Mouse (Mus musculus): Measurements from ENCODE around the gene BC029722. TPM values are rescaled to one million over a fixed set of nuclear protein-coding genes. Genes with fewer than 3 reads are reported as not detected.

Gene BC029722
- total RNA-seq, 4 experiments from 2014 or later: 29.8 to 40.2 (median 35.1) TPM

- DNase-seq (ENCODE audit: low spot score): no peak
Measured at GRCm38 (mm10) chr2:155779506-155779905, 39.7 kb downstream of the BC029722 start.

GRCm38 (mm10) chr2:155779066-155779465, 40.2 kb downstream of the BC029722 start:
- DNase-seq (ENCODE audit: low spot score): no peak

GRCm38 (mm10) chr2:155778004-155778403, 41.2 kb downstream of the BC029722 start:
- DNase-seq (ENCODE audit: low spot score): no peak

- DNase-seq (ENCODE audit: low spot score): no peak
Measured at GRCm38 (mm10) chr2:155777688-155777985, 41.6 kb downstream of the BC029722 start.

- no peak for DNase-seq (ENCODE audit: low spot score)
Measured at GRCm38 (mm10) chr2:155776824-155777687, 42.2 kb downstream of the BC029722 start.

- no peak for DNase-seq (ENCODE audit: low spot score)
Measured at GRCm38 (mm10) chr2:155775685-155776263, 43.5 kb downstream of the BC029722 start.

GRCm38 (mm10) chr2:155774927-155775684, 44.1 kb downstream of the BC029722 start, which contains the start of gene Mmp24:
Gene Mmp24, plus strand, starts transcription at chr2:155775342.
- no peak for DNase-seq (ENCODE audit: low spot score)

GRCm38 (mm10) chr2:155774261-155774926, 44.8 kb downstream of the BC029722 start:
- DNase-seq (ENCODE audit: low spot score): no peak

GRCm38 (mm10) chr2:155773664-155774063, 45.6 kb downstream of the BC029722 start:
- no peak for DNase-seq (ENCODE audit: low spot score)

Other genes starting within 250 kb of the BC029722 start
- gene Gss, start 226.6 kb downstream of the BC029722 start, total RNA-seq (2022): 10 to 100 TPM; 14.2 to 15.6 (median 14.6) TPM
- gene Myh7b, start 208.2 kb downstream of the BC029722 start, total RNA-seq (2022): 10 to 100 TPM; 21.9 to 55.5 (median 33.1) TPM
- gene Trpc4ap, start 127.0 kb downstream of the BC029722 start, total RNA-seq (2022): 10 to 100 TPM; 85.4 to 95.8 (median 88.4) TPM
- 1 to 10 TPM; 5.7 to 7.8 (median 6.4) TPM for gene Edem2, start 90.0 kb downstream of the BC029722 start, total RNA-seq (2022)
- gene Gm17581, start 83.6 kb downstream of the BC029722 start, total RNA-seq (2022): not detected
- 1 to 10 TPM; 1.9 to 2.8 (median 2.3) TPM for gene Procr, start 68.3 kb downstream of the BC029722 start, total RNA-seq (2022)
- not detected for gene Mmp24, start 44.1 kb downstream of the BC029722 start, total RNA-seq (2022)
- 10 to 100 TPM; 44.2 to 65.1 (median 54.3) TPM for gene Eif6, start 7.5 kb upstream of the BC029722 start, total RNA-seq (2022)
- not detected for gene Fam83c, start 15.4 kb upstream of the BC029722 start, total RNA-seq (2022)
- gene Uqcc1, start 110.9 kb upstream of the BC029722 start, total RNA-seq (2022): 100 to 1,000 TPM; 275 to 349 (median 295) TPM
- gene Gm15557, start 121.3 kb upstream of the BC029722 start, total RNA-seq (2022): not detected
- gene Gdf5, start 125.9 kb upstream of the BC029722 start, total RNA-seq (2022): not detected
- 1 to 10 TPM; 4.1 to 8.8 (median 6.0) TPM for gene Cep250, start 137.0 kb upstream of the BC029722 start, total RNA-seq (2022)
- gene 6430550D23Rik, start 188.6 kb upstream of the BC029722 start, total RNA-seq (2022): 1 to 10 TPM in 1 of 4 experiments, under 1 TPM in 3; 0.14 to 2.0 (median 0.53) TPM
- gene Ergic3, start 188.6 kb upstream of the BC029722 start, total RNA-seq (2022): 10 to 100 TPM; 58.2 to 67.2 (median 66.3) TPM
- gene Fer1l4, start 233.5 kb upstream of the BC029722 start, total RNA-seq (2022): not detected
- gene Spag4, start 245.7 kb upstream of the BC029722 start, total RNA-seq (2022): 1 to 10 TPM in 2 of 4 experiments, under 1 TPM in 2; 0.62 to 2.3 (median 1.1) TPM

All from heart, adult 8-10 months (tissue).